Mouse (Mus musculus) heart, embryonic 14.5 days (tissue): ENCODE measurements around the gene Rps6kb2. TPM values are rescaled to one million over a fixed set of nuclear protein-coding genes. Genes with fewer than 3 reads are reported as not detected.

Experiments used
- ATAC-seq: fragments of 200-750 bp; cut with Nextera tagmentation; 2 replicates; pipeline ENCODE4 v1.8.0; 2017; ENCODE audit warnings: low read depth, moderate TSS enrichment; ENCODE audit not compliant: insufficient number of reproducible peaks, insufficient read depth, low FRiP score
- H3K27ac ChIP-seq, 2 experiments: fragments of 200-500 bp in 1 of 2; fragments of 300-500 bp in 1 of 2; sonication (generic) in 1 of 2; replicated peaks in 1 of 2; 2 replicates each; pipeline ENCODE4 v1.5.1; 2012 to 2014; ENCODE audit warnings: low read depth in 2 of 2, low read length in 2 of 2, control low read depth in 1 of 2, mild to moderate bottlenecking in 1 of 2, mixed read lengths in 1 of 2; ENCODE audit not compliant: control insufficient read depth in 1 of 2, insufficient read depth in 1 of 2
- H3K27me3 ChIP-seq: fragments of 300-500 bp; sonication (generic); 2 replicates; pipeline ENCODE4 v1.6.1; 2014; ENCODE audit warnings: mild to moderate bottlenecking, low read length, control low read depth; ENCODE audit not compliant: control insufficient read depth, insufficient read depth
- H3K36me3 ChIP-seq: fragments of 300-500 bp; sonication (generic); 2 replicates; pipeline ENCODE4 v1.6.1; 2014; ENCODE audit warnings: mild to moderate bottlenecking, control low read depth, low read length, mixed read lengths; ENCODE audit not compliant: control insufficient read depth, insufficient read depth
- H3K4me1 ChIP-seq, 2 experiments: fragments of 200-500 bp in 1 of 2; fragments of 300-500 bp in 1 of 2; sonication (generic) in 1 of 2; 2 replicates each; pipeline ENCODE4 v1.6.1; 2012 to 2014; ENCODE audit warnings: low read length in 2 of 2, control low read depth in 1 of 2, mixed read lengths in 1 of 2; ENCODE audit not compliant: control insufficient read depth in 2 of 2, insufficient read depth in 2 of 2
- H3K4me2 ChIP-seq: fragments of 300-500 bp; sonication (generic); 2 replicates; pipeline ENCODE4 v1.6.1; 2014; ENCODE audit warnings: mild to moderate bottlenecking, low read length
- H3K4me3 ChIP-seq, 2 experiments: fragments of 200-500 bp in 1 of 2; fragments of 300-500 bp in 1 of 2; sonication (generic) in 1 of 2; 2 replicates each; pipeline ENCODE4 v1.5.1; 2012 to 2014; ENCODE audit warnings: low read length in 2 of 2, mild to moderate bottlenecking in 2 of 2, control low read depth in 1 of 2, low read depth in 1 of 2, moderate library complexity in 1 of 2; ENCODE audit not compliant: control insufficient read depth in 1 of 2, insufficient read depth in 1 of 2
- H3K9ac ChIP-seq: fragments of 300-500 bp; sonication (generic); 2 replicates; pipeline ENCODE4 v1.6.1; 2014; ENCODE audit warnings: mild to moderate bottlenecking, low read length
- H3K9me3 ChIP-seq: fragments of 300-500 bp; sonication (generic); 2 replicates; pipeline ENCODE4 v1.6.1; 2016; ENCODE audit warnings: low read length, control low read depth; ENCODE audit not compliant: control insufficient read depth
- WGBS: fragments of 180-500 bp; shearing (Covaris S2); extraction: QIAGEN DNeasy Blood & Tissue Kit; methylation state at CpG from one replicate; pipeline ENCODE4 v1.1.7; 2014; 5-methylcytosine and 5-hydroxymethylcytosine counted together
- polyA plus RNA-seq: library from polyadenylated mRNA; unstranded; fragments of >200 nt; fragmentation: Nextera tagmentation; extraction: Ambion mirVana; gene quantifications from 2 replicates; pipeline ENCODE4 v1.2.1, GENCODE M21; 2014

The Rps6kb2 gene
- polyA plus RNA-seq, 1 experiment from 2014 or later: 31.4 TPM

DNA sequence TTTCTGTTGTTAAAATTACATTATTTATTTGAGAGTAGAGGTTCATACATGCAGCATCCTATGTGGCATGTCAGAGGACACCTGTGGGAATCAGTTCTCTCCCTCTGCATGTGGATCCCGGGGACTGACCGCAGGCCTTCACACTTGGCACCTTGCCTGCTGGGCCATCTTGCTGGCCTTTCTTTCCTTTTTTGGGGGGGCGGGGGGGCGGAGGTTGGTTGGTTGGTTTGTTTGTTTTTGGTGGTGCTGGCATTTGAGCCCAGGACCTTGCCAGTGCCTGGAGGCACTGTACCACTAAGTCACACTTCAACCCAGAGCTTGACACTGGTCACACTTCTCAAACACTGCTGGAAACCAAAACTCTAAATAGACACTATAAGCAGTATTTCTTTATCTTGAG lies 28.8 kb downstream of the Rps6kb2 start:
- H3K9ac ChIP-seq: no peak overlapping the region
- WGBS: 82% methylated on average over 4 of the region's 4 CpGs
- no peaks in the 10 kb centered on the region for H3K9me3 ChIP-seq
- H3K4me3 ChIP-seq: no peak overlapping the region
- ATAC-seq: no peak
- 0 out of 2 replicates have a peak, but pooled peaks cover 7% of the 10 kb centered on the region for H3K27me3 ChIP-seq
- H3K27ac ChIP-seq: no peak overlapping the region
- H3K4me2 ChIP-seq: no peak overlapping the region
- peaks cover 38% of the 10 kb centered on the region for H3K36me3 ChIP-seq
- H3K4me1 ChIP-seq: peaks cover 8 to 9% of the 10 kb centered on the region in 2 experiments; a peak in 3 of 4 replicates

DNA sequence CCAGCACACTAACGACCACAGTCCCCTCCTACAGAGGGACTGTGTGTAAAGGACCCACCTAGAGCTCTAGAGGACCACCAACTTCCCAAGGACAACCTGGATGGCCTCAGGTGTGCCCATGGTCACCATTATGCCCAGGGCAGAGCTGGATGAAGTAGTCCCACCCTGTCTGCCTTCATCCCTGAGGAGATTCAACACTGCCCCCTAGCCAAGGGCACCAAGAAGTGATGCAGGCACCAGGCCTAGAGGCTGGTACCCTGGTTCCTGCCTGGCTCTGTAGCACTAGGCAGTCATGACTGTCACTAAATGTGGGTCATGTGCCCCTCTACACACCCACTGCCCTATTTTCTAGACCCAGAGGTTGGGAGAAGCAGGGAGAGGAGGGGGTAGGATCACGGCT lies 31.4 kb downstream of the Rps6kb2 start:
- peaks cover 55% of the 10 kb centered on the region for H3K36me3 ChIP-seq
- ATAC-seq: no peak
- H3K4me3 ChIP-seq: no peak overlapping the region
- WGBS: 81% methylated on average over 2 of the region's 2 CpGs
- H3K27ac ChIP-seq: no peak overlapping the region
- H3K4me1 ChIP-seq: peaks cover 10 to 14% of the 10 kb centered on the region in 2 experiments
- H3K4me2 ChIP-seq: no peak overlapping the region
- H3K9ac ChIP-seq: no peak overlapping the region
- no peaks in the 10 kb centered on the region for H3K27me3 ChIP-seq
- no peaks in the 10 kb centered on the region for H3K9me3 ChIP-seq

DNA sequence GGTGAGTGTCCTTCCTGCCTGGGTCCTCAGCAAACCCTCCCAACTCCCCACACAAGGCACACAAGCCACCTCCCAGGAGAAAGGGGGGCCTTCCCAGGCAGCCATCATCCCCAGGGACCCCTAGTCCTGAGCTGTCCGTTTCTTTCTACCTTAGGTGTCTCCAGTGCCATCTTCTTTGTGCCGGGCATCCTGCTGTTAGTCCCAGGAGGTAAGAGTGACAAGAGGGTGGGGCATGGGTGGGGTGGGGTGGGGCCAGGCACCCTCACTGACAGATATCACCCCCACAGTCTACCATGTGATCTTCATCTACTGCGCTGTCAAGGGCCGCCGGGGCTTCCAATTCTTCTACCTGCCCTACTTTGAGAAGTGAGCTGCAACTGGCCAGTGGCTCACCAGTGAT lies 32.1 kb downstream of the Rps6kb2 start:
- Histone ChIP-seq H3K4me2 (no peak overlapping the region), H3K4me3 (no peak overlapping the region), H3K27me3 (no peaks in the 10 kb centered on the region), H3K9ac (no peak overlapping the region), H3K36me3 (peaks cover 55% of the 10 kb centered on the region), H3K4me1 (peaks cover 12 to 19% of the 10 kb centered on the region in 2 experiments), H3K27ac (no peak overlapping the region), H3K9me3 (no peaks in the 10 kb centered on the region)
- 90% methylated on average over 5 of the region's 5 CpGs for WGBS
- no peak for ATAC-seq

DNA sequence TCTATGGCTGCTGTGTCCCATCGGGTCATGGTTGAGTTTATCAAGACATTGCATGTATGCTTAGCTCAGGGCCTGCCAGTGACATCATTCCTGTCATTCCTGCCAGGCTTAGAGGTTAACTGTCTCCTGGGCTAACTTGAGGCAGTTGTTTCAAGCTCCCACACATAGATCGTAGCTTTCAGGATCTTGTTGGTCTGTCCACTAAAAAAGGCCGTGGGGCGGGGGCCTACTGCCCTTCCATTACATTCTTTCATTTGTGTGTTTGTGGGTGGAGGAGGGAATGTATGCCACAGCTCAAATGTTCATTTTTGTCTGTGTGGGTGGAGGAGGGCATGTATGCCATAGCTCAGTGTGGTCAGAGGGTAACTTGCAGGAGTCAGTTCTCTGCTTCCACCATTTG lies 33.0 kb downstream of the Rps6kb2 start:
- H3K4me3 ChIP-seq: no peak overlapping the region
- 62% methylated on average over 4 of the region's 4 CpGs for WGBS
- H3K4me1 ChIP-seq: peaks cover 12 to 20% of the 10 kb centered on the region in 2 experiments
- H3K9me3 ChIP-seq: no peaks in the 10 kb centered on the region
- H3K4me2 ChIP-seq: no peak overlapping the region
- no peak for ATAC-seq
- 0 out of 2 replicates have a peak overlapping the region, but pooled peaks have one; percentile 12 for H3K9ac ChIP-seq
- peaks cover 55% of the 10 kb centered on the region for H3K36me3 ChIP-seq
- peak overlapping the region in 1 of 2 experiments; percentile 25; a peak in 2 of 4 replicates for H3K27ac ChIP-seq
- no peaks in the 10 kb centered on the region for H3K27me3 ChIP-seq

DNA sequence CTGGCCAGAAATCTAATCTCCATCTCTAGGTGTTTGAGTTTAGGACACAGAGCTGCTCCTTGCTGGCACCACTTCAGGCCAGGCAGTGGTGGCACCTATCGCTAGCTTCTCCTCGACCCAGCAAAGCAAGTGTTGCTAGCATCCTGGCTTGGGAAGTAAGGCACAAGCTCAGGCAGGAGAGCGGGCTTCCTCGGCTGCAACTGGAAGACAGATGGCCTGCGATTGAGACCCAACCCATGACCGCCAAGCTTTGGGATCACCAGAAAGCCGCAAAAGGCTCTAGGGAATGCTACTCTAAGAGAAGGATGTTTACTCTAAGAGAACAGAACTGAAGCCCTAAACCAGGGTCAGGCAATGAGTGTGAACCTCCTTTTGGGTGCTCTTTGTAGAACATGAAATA lies 33.7 kb downstream of the Rps6kb2 start:
- peaks cover 55% of the 10 kb centered on the region for H3K36me3 ChIP-seq
- ATAC-seq: no peak
- no peak overlapping the region for H3K4me2 ChIP-seq
- H3K27me3 ChIP-seq: no peaks in the 10 kb centered on the region
- 93% methylated on average over 7 of the region's 7 CpGs for WGBS
- H3K9ac ChIP-seq: 0 out of 2 replicates have a peak overlapping the region, but pooled peaks have one; percentile 12
- H3K4me1 ChIP-seq: peaks cover 12 to 22% of the 10 kb centered on the region in 2 experiments
- H3K27ac ChIP-seq: peak overlapping the region in 1 of 2 experiments; percentile 25; a peak in 1 of 4 replicates
- H3K4me3 ChIP-seq: no peak overlapping the region
- no peaks in the 10 kb centered on the region for H3K9me3 ChIP-seq

DNA sequence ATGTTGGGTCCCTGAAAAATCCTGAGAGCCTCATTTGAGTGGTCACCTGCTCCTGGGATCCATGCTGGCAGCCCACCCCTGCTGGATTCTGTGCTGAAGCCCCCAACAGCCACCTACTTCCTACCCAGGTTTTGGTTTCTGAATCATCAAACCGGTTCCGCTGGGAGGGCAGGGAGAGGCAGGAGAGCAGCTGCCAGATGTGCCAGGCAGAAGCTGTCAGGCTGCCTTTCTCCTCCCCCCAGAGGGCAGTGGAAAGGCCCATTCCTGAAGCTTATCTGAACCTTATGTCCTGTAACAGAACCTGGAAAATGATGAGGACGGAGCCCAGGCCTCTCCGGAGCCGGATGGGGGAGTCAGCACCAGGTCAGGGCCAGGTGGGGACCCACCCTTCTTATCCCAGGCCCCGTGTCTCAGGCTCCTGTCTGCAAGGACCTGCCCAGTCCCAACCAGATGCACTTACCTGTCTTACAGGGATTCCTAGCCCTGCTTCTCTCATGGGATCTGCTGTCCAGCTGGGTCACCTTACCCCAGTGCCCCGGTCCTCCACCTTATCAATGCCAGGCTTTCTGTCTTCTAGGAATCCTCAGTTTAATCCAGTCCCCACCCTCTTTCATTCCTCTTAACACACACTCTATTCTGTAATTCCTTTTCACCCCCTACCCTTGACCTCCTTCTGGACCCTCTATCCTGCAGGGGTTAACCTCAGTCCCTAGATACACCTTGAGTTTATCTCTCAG lies 36.2 kb downstream of the Rps6kb2 start:
- 61% methylated on average over 7 of the region's 7 CpGs for WGBS

DNA sequence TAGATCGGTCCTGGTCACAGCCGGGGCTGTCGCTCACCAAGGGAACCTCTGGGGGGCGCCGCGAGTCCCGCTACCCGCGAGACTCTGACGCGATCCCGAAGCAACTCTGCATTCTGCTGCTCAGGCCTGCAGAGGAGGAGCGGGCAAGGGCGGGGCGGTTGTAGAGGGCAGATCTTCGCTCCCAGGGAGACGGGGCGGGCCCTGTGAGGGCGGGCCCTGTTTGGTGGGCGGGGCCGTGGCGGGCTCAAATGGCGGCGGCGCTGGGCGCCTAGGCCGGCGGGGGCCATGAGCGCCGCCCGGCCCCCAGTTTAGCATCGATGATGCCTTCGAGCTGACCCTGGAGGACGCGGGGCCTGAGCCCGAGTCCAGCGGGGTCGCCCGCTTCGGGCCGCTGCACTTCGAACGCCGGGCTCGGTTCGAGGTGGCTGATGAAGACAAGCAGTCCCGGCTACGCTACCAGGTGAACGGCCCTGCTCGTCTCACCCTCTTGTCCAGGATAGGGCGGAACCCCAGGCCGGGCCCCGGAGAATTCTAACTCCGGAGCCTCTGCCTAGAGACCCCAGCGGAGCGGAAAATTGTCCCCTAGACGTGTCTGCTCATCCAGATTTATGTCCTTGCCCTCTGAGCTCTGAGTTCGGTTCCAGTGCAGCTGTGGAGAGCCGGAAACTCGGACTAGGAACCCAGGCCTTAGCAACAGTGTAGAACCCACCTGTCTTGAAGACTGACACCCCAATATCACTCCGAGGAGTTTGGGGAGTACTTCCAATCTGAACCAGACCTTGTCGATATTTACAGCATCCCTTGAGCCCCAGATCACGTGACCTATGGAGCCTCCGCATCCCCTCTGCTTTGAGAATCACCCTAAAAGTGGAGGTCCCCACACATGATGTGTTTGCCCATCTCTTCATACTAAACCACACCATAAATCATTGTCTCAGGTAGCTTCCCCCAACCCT lies 37.1 kb downstream of the Rps6kb2 start, which contains the start of gene Aip:
Aip (minus strand) TSS at position 118 of the 956 bp plus-strand sequence.
- Histone ChIP-seq H3K36me3 (peaks cover 31% of the 10 kb centered on the region), H3K4me2 (peak within 1 kb of the TSS; percentile 87), H3K9me3 (no peaks in the 10 kb centered on the region), H3K27ac (peak within 1 kb of the TSS in 1 of 2 experiments; percentile 51; a peak in 1 of 4 replicates), H3K27me3 (no peaks in the 10 kb centered on the region), H3K4me1 (peaks cover 13 to 22% of the 10 kb centered on the region in 2 experiments), H3K9ac (peak within 1 kb of the TSS; percentile 94), H3K4me3 (peak within 1 kb of the TSS; percentile 70 to 87)
- 1% methylated on average over 59 of the region's 64 CpGs for WGBS
- ATAC-seq: peak; percentile 97

More for the DNA sequence above, 36.2 kb downstream of the Rps6kb2 start:
- H3K4me1 ChIP-seq: peaks cover 12 to 22% of the 10 kb centered on the region in 2 experiments
- no peak for ATAC-seq
- peak overlapping the region; percentile 70 to 87 for H3K4me3 ChIP-seq
- no peaks in the 10 kb centered on the region for H3K27me3 ChIP-seq
- H3K9me3 ChIP-seq: no peaks in the 10 kb centered on the region
- peak overlapping the region; percentile 87 for H3K4me2 ChIP-seq
- H3K27ac ChIP-seq: no peak overlapping the region
- peaks cover 40% of the 10 kb centered on the region for H3K36me3 ChIP-seq
- peak overlapping the region; percentile 94 for H3K9ac ChIP-seq
